Mouse (Mus musculus) forebrain, embryonic 12.5 days (tissue): Measurements from ENCODE around the gene Tent5a. TPM values are rescaled to one million over a fixed set of nuclear protein-coding genes. Genes with fewer than 3 reads are reported as not detected.

Experiments used
- polyA plus RNA-seq: library from polyadenylated mRNA; unstranded; fragments of >200 nt; fragmentation: Nextera tagmentation; extraction: Ambion mirVana; gene quantifications from 2 replicates; pipeline ENCODE4 v1.2.1, GENCODE M21; 2016

Gene Tent5a
- polyA plus RNA-seq, 1 experiment from 2014 or later = 4.6 TPM

Other genes starting within 250 kb of the Tent5a start
- gene Gm11114, start 14.6 kb downstream of the Tent5a start, polyA plus RNA-seq = not detected in 2 replicates